In the genomic region with DNA sequence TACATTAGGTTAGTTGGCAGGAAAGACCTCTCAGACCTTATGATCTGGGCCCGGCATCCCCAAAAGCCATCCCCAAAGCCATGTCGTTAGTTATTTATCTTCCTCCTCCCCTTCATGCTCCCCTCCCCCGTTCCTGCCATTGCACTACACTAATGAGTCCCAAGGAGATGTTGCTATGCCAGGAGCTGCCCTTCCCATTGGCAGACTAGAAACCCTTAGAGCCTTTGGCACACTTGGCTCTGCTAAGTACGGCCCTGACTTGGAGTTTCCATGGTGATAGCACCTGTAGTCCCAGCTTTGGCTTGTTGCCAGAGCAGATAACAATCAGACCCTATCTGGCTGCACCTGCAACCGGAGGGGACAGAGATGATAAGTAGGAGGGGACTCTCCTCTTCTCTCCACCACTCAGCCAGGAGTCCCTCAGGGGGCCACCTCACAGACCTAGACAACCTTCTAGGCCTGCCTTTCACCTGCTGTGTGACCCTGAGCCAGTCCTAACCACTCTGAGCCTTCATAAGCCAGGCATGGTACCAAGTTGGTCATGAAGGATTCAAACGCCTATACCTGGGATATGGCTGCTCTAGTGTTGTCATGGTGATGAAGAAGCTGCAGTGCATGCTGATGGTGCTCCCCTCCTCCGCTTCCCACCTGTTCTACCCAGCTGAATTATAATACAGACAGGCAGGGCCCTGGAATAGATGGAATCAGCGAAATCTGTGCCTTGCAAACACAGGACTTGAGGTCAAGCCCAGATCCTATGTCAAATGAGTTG, we compare ENCODE assay signal across 12 mouse cellular contexts.
DNase-seq lines count a peak whose midpoint lies in the region; ATAC-seq and TF ChIP-seq lines count a peak whose summit lies in the region.
"Had no signal": no experiment of that assay in that cellular context is flagged by ENCODE, and none has a peak within 500 bp of the region (broad histone marks: within the 10 kb centered on the region; RNA-seq: fewer than 3 reads in every experiment).

No protein-coding gene starts in this region.

- H3K4me3 ChIP-seq in heart, adult 2 months = no peak overlapping the region
- no peak overlapping the region for H3K4me3 ChIP-seq in lung, embryonic 16.5 days (ENCODE audit: low read length)
- no peak overlapping the region for H3K4me3 ChIP-seq in lung, adult 2 months (replicated peaks; ENCODE audit: extremely low read depth, low read depth, low read length)
- H3K4me3 ChIP-seq in hindbrain, embryonic 14.5 days (replicated peaks; ENCODE audit: low read length) = no peak overlapping the region
- H3K4me3 ChIP-seq in neural tube, embryonic 14.5 days (ENCODE audit: low read depth, low read length) = no peak overlapping the region
- H3K4me3 ChIP-seq: liver, embryonic 13.5 days; megakaryocyte, embryonic 14.5 days had no signal

- no peak for TF ChIP-seq POLR2A in heart, adult 2 months (IDR thresholded peaks at IDR 0.05; ENCODE audit: insufficient read depth, low read depth, low read length)
- TF ChIP-seq POLR2A in lung, adult 2 months (IDR thresholded peaks at IDR 0.05; ENCODE audit: borderline replicate concordance, extremely low read depth, low read depth, low read length) = no peak

- intact Hi-C loops in heart, adult 2 months (cut with DNase I) = no loop called here

- 66% methylated on average over 8 of the region's 8 CpGs for WGBS in heart, adult 2 months
- 50% methylated on average over 8 of the region's 8 CpGs for WGBS in lung, embryonic 16.5 days
- WGBS in lung, adult 2 months = 58% methylated on average over 8 of the region's 8 CpGs
- 47% methylated on average over 8 of the region's 8 CpGs for WGBS in hindbrain, embryonic 14.5 days
- 47% methylated on average over 8 of the region's 8 CpGs for WGBS in neural tube, embryonic 14.5 days

- H3K9me3 ChIP-seq in lung, embryonic 16.5 days (ENCODE audit: control insufficient read depth, low read length) = no peaks in the 10 kb centered on the region
- 0 out of 2 replicates have a peak, but pooled peaks cover 3% of the 10 kb centered on the region for H3K9me3 ChIP-seq in hindbrain, embryonic 14.5 days (ENCODE audit: control insufficient read depth, low read length)
- H3K9me3 ChIP-seq in neural tube, embryonic 14.5 days (ENCODE audit: control insufficient read depth, low read length) = no peaks in the 10 kb centered on the region
- H3K9me3 ChIP-seq: liver, embryonic 13.5 days had no signal

- H3K79me2 ChIP-seq in heart, adult 2 months (replicated peaks; ENCODE audit: control insufficient read depth, insufficient read depth, low read length) = no peaks in the 10 kb centered on the region

- no peaks in the 10 kb centered on the region for H3K27me3 ChIP-seq in heart, adult 2 months (ENCODE audit: control insufficient read depth, insufficient read depth, low read length)
- no peaks in the 10 kb centered on the region for H3K27me3 ChIP-seq in lung, embryonic 16.5 days (ENCODE audit: control insufficient read depth, insufficient read depth, low read depth, low read length)
- no peaks in the 10 kb centered on the region for H3K27me3 ChIP-seq in hindbrain, embryonic 14.5 days (ENCODE audit: control insufficient read depth, insufficient read depth, low read length)
- no peaks in the 10 kb centered on the region for H3K27me3 ChIP-seq in neural tube, embryonic 14.5 days (ENCODE audit: control insufficient read depth, insufficient read depth, low read length)
- H3K27me3 ChIP-seq: liver, embryonic 13.5 days; megakaryocyte, embryonic 14.5 days had no signal

- DNase-seq in heart, adult 11 months = peak; percentile 80
- no peak for DNase-seq in heart, adult 2 months
- DNase-seq in lung, adult 2 months = no peak
- DNase-seq in hindbrain, embryonic 14.5 days (ENCODE audit: low spot score) = peak; percentile 61
- DNase-seq in gastrocnemius, adult 18-20 months (ENCODE audit: low spot score) = no peak
- DNase-seq: cerebellum, postnatal 36 days; gastrocnemius, postnatal 10 days; liver, embryonic 13.5 days had no signal

- no peak overlapping the region for H3K4me2 ChIP-seq in lung, embryonic 16.5 days (ENCODE audit: low read depth, low read length)
- no peak overlapping the region for H3K4me2 ChIP-seq in hindbrain, embryonic 14.5 days (replicated peaks)
- no peak overlapping the region for H3K4me2 ChIP-seq in neural tube, embryonic 14.5 days (ENCODE audit: low read depth, low read length)
- H3K4me2 ChIP-seq: liver, embryonic 13.5 days had no signal

- ATAC-seq in lung, embryonic 16.5 days (ENCODE audit: low read depth) = 0 out of 2 replicates have a peak, but pooled peaks have one; percentile 20
- ATAC-seq in hindbrain, embryonic 14.5 days (ENCODE audit: low FRiP score) = peak; percentile 72
- peak; percentile 79 for ATAC-seq in neural tube, embryonic 14.5 days (ENCODE audit: low read depth)
- ATAC-seq: intestine, postnatal 0 days had no signal

- no peak overlapping the region for H3K9ac ChIP-seq in heart, adult 2 months (ENCODE audit: low read depth, low read length)
- H3K9ac ChIP-seq in lung, embryonic 16.5 days (ENCODE audit: low read length) = no peak overlapping the region
- no peak overlapping the region for H3K9ac ChIP-seq in hindbrain, embryonic 14.5 days
- no peak overlapping the region for H3K9ac ChIP-seq in neural tube, embryonic 14.5 days (replicated peaks; ENCODE audit: low read depth, low read length)
- H3K9ac ChIP-seq: liver, embryonic 13.5 days had no signal

- TF ChIP-seq EP300 in heart, adult 2 months (IDR thresholded peaks at IDR 0.05; ENCODE audit: insufficient read depth, low read depth, low read length) = no peak

- H3K4me1 ChIP-seq in heart, adult 2 months (ENCODE audit: control insufficient read depth, insufficient read depth, low read length) = no peaks in the 10 kb centered on the region
- H3K4me1 ChIP-seq in lung, embryonic 16.5 days (replicated peaks; ENCODE audit: control insufficient read depth, insufficient read depth, low read length) = no peaks in the 10 kb centered on the region; the same call in 1 of the 2 replicates
- H3K4me1 ChIP-seq in lung, adult 2 months (ENCODE audit: control insufficient read depth, insufficient read depth, low read length) = no peaks in the 10 kb centered on the region
- peaks cover 19% of the 10 kb centered on the region for H3K4me1 ChIP-seq in hindbrain, embryonic 14.5 days (replicated peaks; ENCODE audit: control insufficient read depth, insufficient read depth, low read length)
- H3K4me1 ChIP-seq in neural tube, embryonic 14.5 days (ENCODE audit: control insufficient read depth, insufficient read depth, low read length) = peaks cover 13% of the 10 kb centered on the region; the same call in 1 of the 2 replicates
- H3K4me1 ChIP-seq: liver, embryonic 13.5 days; megakaryocyte, embryonic 14.5 days had no signal

- no peak for TF ChIP-seq CTCF in heart, adult 2 months (IDR thresholded peaks at IDR 0.05)
- no peak for TF ChIP-seq CTCF in lung, adult 2 months (IDR thresholded peaks at IDR 0.05; ENCODE audit: insufficient read depth, low read length)

- no peaks in the 10 kb centered on the region for H3K36me3 ChIP-seq in heart, adult 2 months (ENCODE audit: control insufficient read depth, insufficient read depth, low read length)
- H3K36me3 ChIP-seq in lung, embryonic 16.5 days (ENCODE audit: control insufficient read depth, insufficient read depth, low read length) = no peaks in the 10 kb centered on the region
- no peaks in the 10 kb centered on the region for H3K36me3 ChIP-seq in hindbrain, embryonic 14.5 days (replicated peaks; ENCODE audit: control insufficient read depth, insufficient read depth)
- no peaks in the 10 kb centered on the region for H3K36me3 ChIP-seq in neural tube, embryonic 14.5 days (ENCODE audit: control insufficient read depth, insufficient read depth, low read length)
- H3K36me3 ChIP-seq: liver, embryonic 13.5 days had no signal

- no peak overlapping the region for H3K27ac ChIP-seq in heart, adult 2 months
- no peak overlapping the region for H3K27ac ChIP-seq in lung, embryonic 16.5 days (ENCODE audit: low read length)
- 0 out of 2 replicates have a peak overlapping the region, but pooled peaks have one; percentile 41 for H3K27ac ChIP-seq in hindbrain, embryonic 14.5 days
- peak overlapping the region; percentile 58; the same call in 1 of the 2 replicates for H3K27ac ChIP-seq in neural tube, embryonic 14.5 days (ENCODE audit: low read depth, low read length)
- H3K27ac ChIP-seq: liver, embryonic 13.5 days had no signal

Comparison
In these comparisons a context has a peak if more than half of its experiments do, and no peak if none do; other contexts are left out.
1. DNase-seq: peak in heart, adult 11 months (single experiment) and hindbrain, embryonic 14.5 days (single experiment); none in heart, adult 2 months (0 of 2), lung, adult 2 months (single experiment) and gastrocnemius, adult 18-20 months (single experiment).
2. H3K27ac ChIP-seq: peak in hindbrain, embryonic 14.5 days (single experiment) and neural tube, embryonic 14.5 days (single experiment); none in heart, adult 2 months (single experiment) and lung, embryonic 16.5 days (single experiment).
3. ATAC-seq: peak in every context shown above with its lines; median percentile 79 in neural tube, embryonic 14.5 days; 72 in hindbrain, embryonic 14.5 days; 20 in lung, embryonic 16.5 days.